Mouse (Mus musculus) left cerebral cortex, postnatal 14 days (tissue): Measurements from ENCODE around the gene Clic4. TPM values are rescaled to one million over a fixed set of nuclear protein-coding genes. Genes with fewer than 3 reads are reported as not detected.

Experiments
- DNase-seq, 2 experiments: peaks; one replicate each; pipeline ENCODE4 v3.0.0; 2021 to 2022; ENCODE audit warnings: low spot score in 2 of 2, mixed read lengths in 1 of 2
- intact Hi-C: fragments of 180-260 bp; cut with DNase I; formaldehyde crosslinking; loops from one replicate; pipeline ENCODE4 v1.15.1; 2025
- total RNA-seq, 2 experiments: library from RNA; stranded (reverse); gene quantifications; 2 replicates each; pipeline ENCODE4 v1.2.3; 2021

The Clic4 gene
- total RNA-seq, 2 experiments from 2014 or later = 31.2 to 32.0 TPM

GRCm38 (mm10) chr4:135270476-135270875 is 2.1 kb downstream of the Clic4 start:
- DNase-seq = no peak
- intact Hi-C loops = loop anchor here (5.0 kb wide), 1 partner anchor 48 kb away; no protein-coding TSS in a partner anchor

- intact Hi-C loops = loop anchor here (5.0 kb wide), 1 partner anchor 47 kb away; no protein-coding TSS in a partner anchor
- no peak for DNase-seq
Measured at GRCm38 (mm10) chr4:135269656-135270341, 2.8 kb downstream of the Clic4 start.

GRCm38 (mm10) chr4:135267521-135267920 is 5.1 kb downstream of the Clic4 start:
- no peak for DNase-seq
- intact Hi-C loops = no loop called here

- no peak for DNase-seq
- intact Hi-C loops = no loop called here
Measured at GRCm38 (mm10) chr4:135266987-135267386, 5.6 kb downstream of the Clic4 start.

- DNase-seq = peak in 1 of 2 experiments; percentile 39
- intact Hi-C loops = no loop called here
Measured at GRCm38 (mm10) chr4:135260434-135260833, 12.2 kb downstream of the Clic4 start.

GRCm38 (mm10) chr4:135258521-135258920 is 14.1 kb downstream of the Clic4 start:
- intact Hi-C loops = no loop called here
- DNase-seq = no peak

GRCm38 (mm10) chr4:135257881-135258476 is 14.6 kb downstream of the Clic4 start:
- intact Hi-C loops = no loop called here
- DNase-seq = no peak

GRCm38 (mm10) chr4:135256536-135257450 is 15.8 kb downstream of the Clic4 start:
- no peak for DNase-seq
- intact Hi-C loops = no loop called here

- no peak for DNase-seq
- intact Hi-C loops = no loop called here
Measured at GRCm38 (mm10) chr4:135254770-135255169, 17.8 kb downstream of the Clic4 start.

GRCm38 (mm10) chr4:135254321-135254720 is 18.3 kb downstream of the Clic4 start:
- intact Hi-C loops = no loop called here
- DNase-seq = no peak

- no peak for DNase-seq
- intact Hi-C loops = no loop called here
Measured at GRCm38 (mm10) chr4:135253239-135254039, 19.2 kb downstream of the Clic4 start.

- DNase-seq = no peak
- intact Hi-C loops = no loop called here
Measured at GRCm38 (mm10) chr4:135251801-135252200, 20.8 kb downstream of the Clic4 start.

- intact Hi-C loops = no loop called here
- DNase-seq = no peak
Measured at GRCm38 (mm10) chr4:135248250-135249018, 24.2 kb downstream of the Clic4 start.

- DNase-seq = peak in 1 of 2 experiments; percentile 13
- intact Hi-C loops = no loop called here
Measured at GRCm38 (mm10) chr4:135246866-135247756, 25.5 kb downstream of the Clic4 start.

- intact Hi-C loops = no loop called here
Measured at GRCm38 (mm10) chr4:135246444-135246843, 26.2 kb downstream of the Clic4 start.

GRCm38 (mm10) chr4:135245841-135246240 is 26.8 kb downstream of the Clic4 start:
- DNase-seq = no peak
- intact Hi-C loops = no loop called here

More at GRCm38 (mm10) chr4:135246444-135246843, 26.2 kb downstream of the Clic4 start:
- DNase-seq = no peak

GRCm38 (mm10) chr4:135244335-135244734 is 28.3 kb downstream of the Clic4 start:
- intact Hi-C loops = no loop called here
- no peak for DNase-seq
